ENCODE assay signal across 8 mouse cellular contexts in the genomic region with DNA sequence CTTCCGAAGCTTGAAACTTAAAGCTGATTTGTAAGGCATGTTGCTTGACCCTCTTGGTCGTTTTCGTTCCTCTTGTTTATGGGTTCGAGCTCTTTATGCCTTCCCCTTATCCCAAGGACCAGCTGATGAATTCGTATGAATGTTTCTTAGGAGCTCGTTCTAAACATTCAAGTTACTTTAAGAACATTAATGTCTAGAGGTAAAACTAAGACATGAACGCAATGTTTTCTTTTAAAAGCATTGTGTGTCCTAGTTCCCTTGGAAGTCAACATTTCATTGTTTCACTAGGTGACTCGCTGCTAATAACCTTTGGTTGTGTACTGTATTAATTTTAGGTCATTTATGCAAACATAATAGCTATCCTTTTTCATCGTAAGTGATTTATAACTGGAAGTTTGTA. TPM values are rescaled to one million over a fixed set of nuclear protein-coding genes. Genes with fewer than 3 reads are reported as not detected.
A peak's percentile ranks its signal among the peaks of the same experiment; 100 is the strongest.
DNase-seq lines count a peak whose midpoint lies in the region; ATAC-seq and TF ChIP-seq lines count a peak whose summit lies in the region.

No protein-coding gene starts in this region.

- no peak for TF ChIP-seq EP300 in CH12.LX (IDR thresholded peaks at IDR 0.05; ENCODE audit: low read length)
- no peak for TF ChIP-seq EP300 in liver, embryonic 14.5 days (IDR thresholded peaks at IDR 0.05; ENCODE audit: low read depth)

- WGBS in forebrain, postnatal 0 days: 89% methylated on average over 9 of the region's 9 CpGs
- 77% methylated on average over 9 of the region's 9 CpGs for WGBS in liver, embryonic 14.5 days (ENCODE audit: insufficient replicate concordance)

- no peak for ATAC-seq in forebrain, postnatal 0 days
- ATAC-seq in liver, embryonic 14.5 days (ENCODE audit: insufficient read depth): no peak

- no peaks in the 10 kb centered on the region for H3K79me2 ChIP-seq in CH12.LX (replicated peaks; ENCODE audit: control insufficient read depth, extremely low read depth, insufficient read depth, poor library complexity, severe bottlenecking)

- TF ChIP-seq CTCF in CH12.LX (conservative IDR thresholded peaks at IDR 0.05 in 1 of 2, IDR thresholded peaks at IDR 0.05 in 1 of 2; ENCODE audit: low read depth in 2 of 2, low read length in 2 of 2): no peak
- no peak for TF ChIP-seq CTCF in forebrain, postnatal 0 days (IDR thresholded peaks at IDR 0.05; ENCODE audit: low read depth)
- TF ChIP-seq CTCF in liver, embryonic 14.5 days (IDR thresholded peaks at IDR 0.05; ENCODE audit: low read depth): no peak

- H3K9ac ChIP-seq in CH12.LX (ENCODE audit: insufficient read depth, low read depth): peak overlapping the region; percentile 93; the same call in 1 of the 2 replicates
- peak overlapping the region; percentile 87; the same call in 1 of the 2 replicates for H3K9ac ChIP-seq in forebrain, postnatal 0 days
- H3K9ac ChIP-seq in liver, embryonic 14.5 days (replicated peaks): no peak overlapping the region

- H3K27ac ChIP-seq in CH12.LX (ENCODE audit: insufficient read depth, low read depth): no peak overlapping the region
- H3K27ac ChIP-seq in forebrain, postnatal 0 days (ENCODE audit: low read depth, low read length): no peak overlapping the region
- H3K27ac ChIP-seq in liver, embryonic 14.5 days: no peak overlapping the region

- no peaks in the 10 kb centered on the region for H3K27me3 ChIP-seq in CH12.LX (replicated peaks)
- no peaks in the 10 kb centered on the region for H3K27me3 ChIP-seq in forebrain, postnatal 0 days (ENCODE audit: insufficient read depth, low read length)
- no peaks in the 10 kb centered on the region for H3K27me3 ChIP-seq in liver, embryonic 14.5 days (ENCODE audit: control insufficient read depth, insufficient read depth, low read length)

- DNase-seq in embryo, embryonic 11 days: peak; percentile 4
- DNase-seq in embryo, embryonic 9.5 days (ENCODE audit: extremely low spot score): no peak
- no peak for DNase-seq in CH12.LX (ENCODE audit: extremely low read depth)
- DNase-seq in forebrain, postnatal 0 days: peak; percentile 7
- no peak for DNase-seq in liver, embryonic 14.5 days (ENCODE audit: low read depth in 3 of 3, low spot score in 3 of 3)
- DNase-seq in adrenal gland, postnatal 14 days: no peak
- no peak for DNase-seq in cerebellum, adult 11-12 months
- DNase-seq in layer of hippocampus, adult 8-10 months (ENCODE audit: low spot score in 2 of 2): no peak

- no peak for TF ChIP-seq POLR2A in CH12.LX (IDR thresholded peaks at IDR 0.05; ENCODE audit: low read depth, low read length)

- H3K9me3 ChIP-seq in CH12.LX (replicated peaks; ENCODE audit: low read length): no peaks in the 10 kb centered on the region
- H3K9me3 ChIP-seq in forebrain, postnatal 0 days (ENCODE audit: low read length): no peaks in the 10 kb centered on the region
- no peaks in the 10 kb centered on the region for H3K9me3 ChIP-seq in liver, embryonic 14.5 days (ENCODE audit: control insufficient read depth, low read length)

- no peaks in the 10 kb centered on the region for H3K36me3 ChIP-seq in CH12.LX (replicated peaks in 1 of 2; ENCODE audit: control insufficient read depth in 1 of 2, insufficient read depth in 1 of 2, low read length in 1 of 2)
- H3K36me3 ChIP-seq in forebrain, postnatal 0 days (ENCODE audit: insufficient read depth): no peaks in the 10 kb centered on the region
- no peaks in the 10 kb centered on the region for H3K36me3 ChIP-seq in liver, embryonic 14.5 days (replicated peaks; ENCODE audit: control insufficient read depth, insufficient read depth, low read depth)

- in situ Hi-C loops in CH12.LX (cut with MboI; ENCODE audit: low pct_ligation_motif_present, low pct_unique_long_range_greater_than_20kb, low sequenced_read_pairs): no loop called here

- H3K4me1 ChIP-seq in CH12.LX (ENCODE audit: control insufficient read depth in 1 of 2, insufficient read depth in 2 of 2): peaks cover 0 to 15% of the 10 kb centered on the region in 2 experiments; a peak in 1 of 4 replicates
- H3K4me1 ChIP-seq in forebrain, postnatal 0 days (ENCODE audit: insufficient read depth): 0 out of 2 replicates have a peak, but pooled peaks cover 3% of the 10 kb centered on the region
- peaks cover 0 to 6% of the 10 kb centered on the region in 2 experiments; a peak in 2 of 4 replicates for H3K4me1 ChIP-seq in liver, embryonic 14.5 days (replicated peaks; ENCODE audit: control insufficient read depth in 2 of 2, insufficient read depth in 2 of 2, low read length in 1 of 2)

- H3K4me3 ChIP-seq in CH12.LX (replicated peaks in 1 of 3; ENCODE audit: low read depth in 2 of 3, low read length in 2 of 3, poor library complexity in 1 of 3): peak overlapping the region; percentile 71 to 90 (median 80)
- H3K4me3 ChIP-seq in forebrain, postnatal 0 days (ENCODE audit: low read depth, low read length): peak overlapping the region; percentile 72
- H3K4me3 ChIP-seq in liver, embryonic 14.5 days (ENCODE audit: insufficient read depth in 1 of 2, low read depth in 2 of 2, low read length in 2 of 2): peak overlapping the region; percentile 78 to 90

- dilution Hi-C loops in CH12.LX (cut with MboI; ENCODE audit: extremely low pct_ligation_motif_present, extremely low pct_unique_long_range_greater_than_20kb, low sequenced_read_pairs): no loop called here

- peak overlapping the region; percentile 77 for H3K4me2 ChIP-seq in CH12.LX (ENCODE audit: insufficient read depth, low read depth, poor library complexity, severe bottlenecking)
- H3K4me2 ChIP-seq in forebrain, postnatal 0 days (ENCODE audit: low read depth): peak overlapping the region; percentile 88
- peak overlapping the region; percentile 84 for H3K4me2 ChIP-seq in liver, embryonic 14.5 days (ENCODE audit: low read depth)

- no peak for TF ChIP-seq RAD21 in CH12.LX (IDR thresholded peaks at IDR 0.05; ENCODE audit: low read depth, low read length)

TF ChIP-seq in CH12.LX, 34 proteins besides CTCF, POLR2A, EP300 and RAD21:
- TF ChIP-seq MAX (IDR thresholded peaks at IDR 0.05; ENCODE audit: low read length) (no peak), ZNF384 (IDR thresholded peaks at IDR 0.05; ENCODE audit: low read depth, low read length) (no peak), POLR2AphosphoS2 (IDR thresholded peaks at IDR 0.05; ENCODE audit: low read depth, low read length) (no peak), HCFC1 (IDR thresholded peaks at IDR 0.05; ENCODE audit: low read depth, low read length) (no peak), NRF1 (IDR thresholded peaks at IDR 0.05; ENCODE audit: low read depth, low read length) (no peak), SIN3A (IDR thresholded peaks at IDR 0.05; ENCODE audit: low read length) (no peak), UBTF (IDR thresholded peaks at IDR 0.05; ENCODE audit: low read depth, low read length) (no peak), KAT2A (IDR thresholded peaks at IDR 0.05; ENCODE audit: insufficient replicate concordance, low read length) (no peak), ELF1 (IDR thresholded peaks at IDR 0.05; ENCODE audit: low read depth, low read length) (no peak), TBP (conservative IDR thresholded peaks at IDR 0.05; ENCODE audit: low read depth, low read length) (no peak), IRF4 (IDR thresholded peaks at IDR 0.05; ENCODE audit: low read depth, low read length) (no peak), MYC (IDR thresholded peaks at IDR 0.05; ENCODE audit: low read depth, low read length) (no peak), TCF12 (IDR thresholded peaks at IDR 0.05; ENCODE audit: low read depth, low read length) (no peak), SMC3 (IDR thresholded peaks at IDR 0.05; ENCODE audit: low read depth, low read length) (no peak), BHLHE40 (IDR thresholded peaks at IDR 0.05; ENCODE audit: low read depth, low read length) (no peak)

RNA-seq across cellular contexts. Expression of gene Rmdn2, which starts 4.2 kb away (rescaled TPM):
- total RNA-seq in CH12.LX (2012; rRNA removed) (0.59 and 1.0 TPM in 2 replicates), CH12.LX (2014; rRNA removed) (2.2 and 3.0 TPM in 2 replicates)
- 2.2 and 3.1 TPM in 2 replicates for polyA plus RNA-seq in CH12.LX (2012; ENCODE audit: insufficient read length, low read depth)
- total RNA-seq in forebrain, postnatal 0 days (2014; rRNA removed): 5.8 and 12.0 TPM in 2 replicates
- polyA plus RNA-seq in forebrain, postnatal 0 days (2015; fragmentation: Nextera tagmentation; extraction: Ambion mirVana): 7.3 and 9.4 TPM in 2 replicates
- 1.1 and 2.2 TPM in 2 replicates for polyA plus RNA-seq in liver, embryonic 14.5 days (2012; rRNA removed)
- 3.1 and 5.3 TPM in 2 replicates for polyA plus RNA-seq in liver, embryonic 14.5 days (2014; fragmentation: Nextera tagmentation; extraction: Ambion mirVana)
- total RNA-seq in adrenal gland, postnatal 14 days (2021): 163 and 175 TPM in 2 replicates
- 10 to 100 TPM in 2 of 4 experiments, 1 to 10 TPM in 2; 8.9 to 11.3 (median 10.0) TPM for total RNA-seq in layer of hippocampus, adult 8-10 months (2022)

Comparison
In these comparisons a context has a peak if more than half of its experiments do, and no peak if none do; other contexts are left out.
1. DNase-seq: peak in embryo, embryonic 11 days (single experiment) and forebrain, postnatal 0 days (single experiment); none in embryo, embryonic 9.5 days (single experiment), CH12.LX (single experiment), liver, embryonic 14.5 days (0 of 3), adrenal gland, postnatal 14 days (single experiment), cerebellum, adult 11-12 months (single experiment) and layer of hippocampus, adult 8-10 months (0 of 2).
2. RNA of gene Rmdn2, which starts 4.2 kb away (total RNA-seq): 163 to 175 TPM in adrenal gland, postnatal 14 days; 5.8 to 12.0 TPM in forebrain, postnatal 0 days, 8.9 to 11.3 TPM in layer of hippocampus, adult 8-10 months and 0.59 to 3.0 TPM in CH12.LX; every median in the first group is over 10 times any median in the second.
3. Peak in every context shown above with its lines, with median percentiles within 50 percentile points of each other: H3K4me2 ChIP-seq and H3K4me3 ChIP-seq.